18 mouse cellular contexts compared by ENCODE assay signal in the genomic region with DNA sequence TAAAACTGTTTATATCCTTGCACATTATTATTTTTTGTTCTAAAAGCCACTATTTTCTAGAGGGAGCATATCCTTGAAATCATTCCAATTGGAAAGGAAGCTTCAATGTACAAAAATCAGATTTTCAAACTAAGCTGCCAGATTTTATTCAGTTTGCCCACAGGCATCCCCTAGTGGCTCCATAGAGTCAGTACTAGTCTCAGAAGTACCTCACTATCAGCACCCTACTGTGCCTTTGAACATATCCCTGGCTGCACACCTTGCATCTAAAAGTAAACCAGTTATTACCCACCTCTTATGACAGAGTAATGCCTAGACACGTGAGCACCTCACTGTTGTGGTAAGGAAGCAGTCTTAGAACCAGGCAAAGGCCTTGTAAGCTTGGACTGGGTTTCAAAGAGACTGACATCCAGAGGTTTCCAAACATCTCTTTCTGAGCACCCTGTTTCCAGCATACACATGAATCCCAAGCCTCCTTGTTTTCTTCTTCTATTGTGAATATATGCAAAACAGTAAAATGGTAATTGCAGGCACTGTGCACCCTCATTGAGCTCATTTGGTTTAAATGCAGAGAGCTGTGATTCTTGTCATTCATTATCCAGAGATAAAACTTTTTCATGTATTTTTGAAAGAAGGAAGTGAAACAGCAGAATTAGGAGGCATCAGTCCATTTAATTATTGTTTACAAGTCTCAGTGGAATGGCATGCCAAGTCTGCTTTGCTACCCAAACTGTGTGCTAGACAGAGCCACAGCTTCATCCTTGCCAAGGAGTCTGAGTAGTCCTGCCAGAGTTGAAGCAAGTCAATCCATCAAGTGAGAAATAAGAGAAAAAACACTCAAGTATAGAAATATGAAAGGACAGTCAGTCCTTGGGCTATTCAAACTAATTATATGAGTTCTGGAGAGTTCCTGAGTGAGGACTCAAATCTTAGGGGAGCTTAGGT.
DNase-seq lines count a peak whose midpoint lies in the region; ATAC-seq and TF ChIP-seq lines count a peak whose summit lies in the region.
"Had no signal": no experiment of that assay in that cellular context is flagged by ENCODE, and none has a peak within 500 bp of the region (broad histone marks: within the 10 kb centered on the region; RNA-seq: fewer than 3 reads in every experiment).

No protein-coding gene starts in this region.

- 29% methylated on average over 1 of the region's 1 CpGs for WGBS in forebrain, embryonic 15.5 days
- 52% methylated on average over 1 of the region's 1 CpGs for WGBS in forebrain, embryonic 12.5 days
- WGBS in forebrain, embryonic 16.5 days: 31% methylated on average over 1 of the region's 1 CpGs

- H3K36me3 ChIP-seq in forebrain, embryonic 15.5 days: no peaks in the 10 kb centered on the region
- H3K36me3 ChIP-seq in forebrain, embryonic 12.5 days (replicated peaks): no peaks in the 10 kb centered on the region
- no peaks in the 10 kb centered on the region for H3K36me3 ChIP-seq in E14TG2a.4 (ENCODE audit: insufficient read depth, low read length)
- H3K36me3 ChIP-seq in forebrain, embryonic 16.5 days (ENCODE audit: control insufficient read depth, insufficient read depth): no peaks in the 10 kb centered on the region
- H3K36me3 ChIP-seq: embryonic facial prominence, embryonic 15.5 days; heart, embryonic 15.5 days; hindbrain, embryonic 13.5 days; liver, embryonic 13.5 days; midbrain, embryonic 15.5 days had no signal

- intact Hi-C loops in left cerebral cortex, adult 2 months (cut with DNase I): no loop called here
- intact Hi-C loops in left cerebral cortex, postnatal 36 days (cut with DNase I): no loop called here

- no peak overlapping the region for H3K27ac ChIP-seq in forebrain, embryonic 15.5 days (replicated peaks)
- no peak overlapping the region for H3K27ac ChIP-seq in forebrain, embryonic 12.5 days
- H3K27ac ChIP-seq in left cerebral cortex, adult 2 months: no peak overlapping the region
- H3K27ac ChIP-seq in forebrain, embryonic 16.5 days (ENCODE audit: low read length): no peak overlapping the region
- H3K27ac ChIP-seq: embryonic facial prominence, embryonic 15.5 days; heart, embryonic 15.5 days; hindbrain, embryonic 13.5 days; liver, embryonic 13.5 days; midbrain, embryonic 15.5 days had no signal

- no peaks in the 10 kb centered on the region for H3K9me3 ChIP-seq in forebrain, embryonic 15.5 days
- no peaks in the 10 kb centered on the region for H3K9me3 ChIP-seq in forebrain, embryonic 12.5 days
- H3K9me3 ChIP-seq in E14TG2a.4 (ENCODE audit: low read length): no peaks in the 10 kb centered on the region
- H3K9me3 ChIP-seq in forebrain, embryonic 16.5 days (ENCODE audit: control insufficient read depth, low read length): no peaks in the 10 kb centered on the region
- H3K9me3 ChIP-seq: embryonic facial prominence, embryonic 15.5 days; heart, embryonic 15.5 days; hindbrain, embryonic 13.5 days; liver, embryonic 13.5 days; midbrain, embryonic 15.5 days had no signal

- no peak overlapping the region for H3K9ac ChIP-seq in forebrain, embryonic 15.5 days (replicated peaks)
- no peak overlapping the region for H3K9ac ChIP-seq in forebrain, embryonic 12.5 days
- no peak overlapping the region for H3K9ac ChIP-seq in forebrain, embryonic 16.5 days (replicated peaks; ENCODE audit: low read depth, low read length)
- H3K9ac ChIP-seq: embryonic facial prominence, embryonic 15.5 days; heart, embryonic 15.5 days; hindbrain, embryonic 13.5 days; liver, embryonic 13.5 days; midbrain, embryonic 15.5 days had no signal

- H3K4me1 ChIP-seq in forebrain, embryonic 15.5 days: peaks cover 4% of the 10 kb centered on the region
- no peaks in the 10 kb centered on the region for H3K4me1 ChIP-seq in forebrain, embryonic 12.5 days
- H3K4me1 ChIP-seq in E14TG2a.4 (replicated peaks; ENCODE audit: low read depth, low read length): no peaks in the 10 kb centered on the region
- peaks cover 10% of the 10 kb centered on the region for H3K4me1 ChIP-seq in forebrain, embryonic 16.5 days (replicated peaks; ENCODE audit: control insufficient read depth, insufficient read depth, low read length)
- H3K4me1 ChIP-seq: embryonic facial prominence, embryonic 15.5 days; heart, embryonic 15.5 days; hindbrain, embryonic 13.5 days; liver, embryonic 13.5 days; midbrain, embryonic 15.5 days had no signal

- peak; percentile 68 for ATAC-seq in forebrain, embryonic 15.5 days (replicated peaks)
- no peak for ATAC-seq in forebrain, embryonic 12.5 days (ENCODE audit: low FRiP score)
- peak; percentile 89 for ATAC-seq in forebrain, embryonic 16.5 days
- no peak for ATAC-seq in activated CD4-positive, CD25-positive, alpha-beta regulatory T cell, adult 4 months
- no peak for ATAC-seq in inflammation-experienced regulatory T-cells, adult 6 months
- ATAC-seq: midbrain, embryonic 15.5 days; Patski had no signal

- no peaks in the 10 kb centered on the region for H3K27me3 ChIP-seq in forebrain, embryonic 15.5 days
- no peaks in the 10 kb centered on the region for H3K27me3 ChIP-seq in forebrain, embryonic 12.5 days
- no peaks in the 10 kb centered on the region for H3K27me3 ChIP-seq in E14TG2a.4 (ENCODE audit: insufficient read depth, low read length)
- no peaks in the 10 kb centered on the region for H3K27me3 ChIP-seq in forebrain, embryonic 16.5 days (replicated peaks; ENCODE audit: control insufficient read depth, insufficient read depth, low read length)
- H3K27me3 ChIP-seq: embryonic facial prominence, embryonic 15.5 days; heart, embryonic 15.5 days; hindbrain, embryonic 13.5 days; liver, embryonic 13.5 days; midbrain, embryonic 15.5 days had no signal

- peak in 1 of 2 experiments; percentile 8 for DNase-seq in left cerebral cortex, adult 2 months (ENCODE audit: extremely low spot score in 1 of 2, low spot score in 2 of 2)
- DNase-seq in left cerebral cortex, postnatal 36 days (ENCODE audit: low spot score in 2 of 2): no peak
- DNase-seq: cerebellum, adult 8-10 months; heart, adult 11 months; kidney, adult 18-20 months; liver, embryonic 13.5 days; thymus, adult 18-20 months had no signal

- TF ChIP-seq CTCF in left cerebral cortex, adult 2 months (IDR thresholded peaks at IDR 0.05): peak; percentile 74
- peak; percentile 31; the same call in 1 of the 2 replicates for TF ChIP-seq CTCF in E14TG2a.4 (conservative IDR thresholded peaks at IDR 0.05; ENCODE audit: low read length)

- no peak overlapping the region for H3K4me3 ChIP-seq in forebrain, embryonic 15.5 days
- H3K4me3 ChIP-seq in forebrain, embryonic 12.5 days (replicated peaks): no peak overlapping the region
- no peak overlapping the region for H3K4me3 ChIP-seq in left cerebral cortex, adult 2 months
- H3K4me3 ChIP-seq in E14TG2a.4 (replicated peaks; ENCODE audit: low read length): no peak overlapping the region
- no peak overlapping the region for H3K4me3 ChIP-seq in forebrain, embryonic 16.5 days (replicated peaks; ENCODE audit: low read length)
- H3K4me3 ChIP-seq: embryonic facial prominence, embryonic 15.5 days; heart, embryonic 15.5 days; hindbrain, embryonic 13.5 days; liver, embryonic 13.5 days; midbrain, embryonic 15.5 days had no signal

- H3K4me2 ChIP-seq in forebrain, embryonic 15.5 days (replicated peaks): no peak overlapping the region
- no peak overlapping the region for H3K4me2 ChIP-seq in forebrain, embryonic 12.5 days
- H3K4me2 ChIP-seq in forebrain, embryonic 16.5 days (ENCODE audit: low read length): no peak overlapping the region
- H3K4me2 ChIP-seq: embryonic facial prominence, embryonic 15.5 days; heart, embryonic 15.5 days; hindbrain, embryonic 13.5 days; liver, embryonic 13.5 days; midbrain, embryonic 15.5 days had no signal

Comparison
In these comparisons a context has a peak if more than half of its experiments do, and no peak if none do; other contexts are left out.
1. ATAC-seq: peak in forebrain, embryonic 15.5 days (single experiment) and forebrain, embryonic 16.5 days (single experiment); none in forebrain, embryonic 12.5 days (single experiment), activated CD4-positive, CD25-positive, alpha-beta regulatory T cell, adult 4 months (single experiment) and inflammation-experienced regulatory T-cells, adult 6 months (single experiment).